Mouse (Mus musculus) C2C12 (cell line): ENCODE results near the gene Spg7.

Source experiments
- CTCF ChIP-seq: IDR thresholded peaks from one replicate; pipeline ENCODE4 v1.5.1; 2011; ENCODE audit not compliant: control insufficient read depth, insufficient read depth, insufficient read length
- MAX ChIP-seq: IDR thresholded peaks from one replicate; pipeline ENCODE4 v1.6.1; 2011; ENCODE audit warnings: mild to moderate bottlenecking, control low read depth
- MYOD1 ChIP-seq: IDR thresholded peaks from one replicate; pipeline ENCODE4 v1.6.1; 2011; ENCODE audit warnings: low read depth; ENCODE audit not compliant: control insufficient read depth, insufficient read length
- MYOG ChIP-seq: IDR thresholded peaks from one replicate; pipeline ENCODE4 v1.6.1; 2011; ENCODE audit not compliant: control insufficient read depth, insufficient read length; ENCODE audit errors: extremely low read depth
- USF1 ChIP-seq: IDR thresholded peaks from one replicate; pipeline ENCODE4 v1.6.1; 2011; ENCODE audit warnings: low read depth, mild to moderate bottlenecking, control low read depth, moderate library complexity

DNA sequence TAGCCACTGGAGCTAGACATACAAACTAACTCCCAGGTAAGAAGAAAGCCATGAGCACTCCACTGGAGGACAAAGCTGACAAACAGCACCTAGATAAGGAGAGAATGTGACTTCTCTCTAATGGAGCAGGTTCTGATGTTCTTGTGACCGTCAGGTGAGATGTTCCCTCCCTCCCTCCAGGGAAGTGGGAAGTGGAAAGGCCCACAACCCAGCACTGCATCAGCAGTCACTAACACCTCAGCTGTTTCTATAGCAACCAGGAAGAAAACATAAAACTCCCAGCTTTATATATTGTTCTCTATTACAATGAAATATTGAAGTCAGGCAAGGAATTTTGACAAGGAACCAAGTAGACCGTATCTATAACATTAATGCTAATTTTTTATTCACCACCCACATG lies 42.7 kb upstream of the Spg7 start:
- TF ChIP-seq MYOD1 (no peak), CTCF (no peak), USF1 (no peak), MAX (no peak), MYOG (no peak)
